Mouse (Mus musculus) kidney, postnatal 4 days (tissue): ENCODE data around the gene Tuba1a.
"Not testable (repeated sequence)": the region's sequence is repeated elsewhere in the genome, so short reads cannot be mapped to it uniquely, and the experiment has no call there.

ENCODE experiments used
- DNase-seq, 2 experiments: peaks; one replicate each; pipeline ENCODE4 v3.0.0; 2021; ENCODE audit warnings: mixed read lengths in 2 of 2

Tuba1a gene

GRCm38 (mm10) chr15:98923031-98923537 lies 30.4 kb downstream of the Tuba1a start:
- no peak for DNase-seq

- no peak for DNase-seq
Observed at GRCm38 (mm10) chr15:98922581-98922980, 30.9 kb downstream of the Tuba1a start.

GRCm38 (mm10) chr15:98921510-98921909 lies 32.0 kb downstream of the Tuba1a start:
- DNase-seq = no peak

- not testable (repeated sequence) for DNase-seq
Observed at GRCm38 (mm10) chr15:98918499-98918895, 35.0 kb downstream of the Tuba1a start.

GRCm38 (mm10) chr15:98917538-98918498 lies 35.7 kb downstream of the Tuba1a start, which contains the start of gene Lmbr1l:
Gene Lmbr1l, minus strand, starts transcription at chr15:98918231.
- peak; percentile 99 for DNase-seq

GRCm38 (mm10) chr15:98917091-98917490 lies 36.4 kb downstream of the Tuba1a start:
- no peak for DNase-seq

- no peak for DNase-seq
Observed at GRCm38 (mm10) chr15:98916016-98916415, 37.5 kb downstream of the Tuba1a start.

- DNase-seq = no peak
Observed at GRCm38 (mm10) chr15:98914903-98915302, 38.6 kb downstream of the Tuba1a start.

- DNase-seq = peak; percentile 68 to 72
Observed at GRCm38 (mm10) chr15:98904692-98905091, 48.8 kb downstream of the Tuba1a start.

- no peak for DNase-seq
Observed at GRCm38 (mm10) chr15:98902600-98902999, 50.9 kb downstream of the Tuba1a start.

- DNase-seq = no peak
Observed at GRCm38 (mm10) chr15:98901530-98901929, 52.0 kb downstream of the Tuba1a start.
